Mouse (Mus musculus): Measurements from ENCODE around the gene 1700003F12Rik.

DNA sequence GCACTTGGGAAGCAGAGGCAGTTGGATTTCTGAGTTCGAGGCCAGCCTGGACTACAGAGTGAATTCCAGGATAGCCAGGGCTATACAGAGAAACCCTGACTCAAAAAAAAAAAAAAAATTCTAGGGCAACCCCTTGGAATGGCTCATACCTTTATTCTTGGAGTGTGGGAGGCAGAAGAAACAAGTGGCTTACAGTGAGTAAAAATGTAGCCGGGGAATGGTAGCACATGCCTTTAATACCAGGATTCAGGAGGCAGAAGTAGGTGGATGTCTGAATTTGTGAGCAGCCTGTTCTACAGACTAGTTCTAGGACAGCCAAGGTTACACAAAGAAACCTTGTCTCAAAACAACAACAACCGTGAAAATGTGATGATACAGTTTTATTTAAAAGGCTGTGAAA is 46.1 kb upstream of the 1700003F12Rik start:
- TF ChIP-seq CTCF (conservative IDR thresholded peaks at IDR 0.05; ENCODE audit: low read length) (no peak), POU5F1 (IDR thresholded peaks at IDR 0.05; ENCODE audit: borderline replicate concordance, low read length) (no peak)
